Mouse (Mus musculus) G1E-ER4 (cell line): ENCODE data around the gene Dst. TPM values are rescaled to one million over a fixed set of nuclear protein-coding genes. Genes with fewer than 3 reads are reported as not detected.

ENCODE experiments used
- GATA1 ChIP-seq: IDR thresholded peaks from one replicate; pipeline ENCODE4 v1.8.0; 2012; ENCODE audit warnings: low read length, inconsistent platforms
- polyA plus RNA-seq: library from polyadenylated mRNA; stranded (reverse); fragments of >175 nt; gene quantifications from 2 replicates; pipeline ENCODE4 v1.2.3, GENCODE M21; 2012

Gene Dst
- polyA plus RNA-seq, 1 experiment, result not detected

DNA sequence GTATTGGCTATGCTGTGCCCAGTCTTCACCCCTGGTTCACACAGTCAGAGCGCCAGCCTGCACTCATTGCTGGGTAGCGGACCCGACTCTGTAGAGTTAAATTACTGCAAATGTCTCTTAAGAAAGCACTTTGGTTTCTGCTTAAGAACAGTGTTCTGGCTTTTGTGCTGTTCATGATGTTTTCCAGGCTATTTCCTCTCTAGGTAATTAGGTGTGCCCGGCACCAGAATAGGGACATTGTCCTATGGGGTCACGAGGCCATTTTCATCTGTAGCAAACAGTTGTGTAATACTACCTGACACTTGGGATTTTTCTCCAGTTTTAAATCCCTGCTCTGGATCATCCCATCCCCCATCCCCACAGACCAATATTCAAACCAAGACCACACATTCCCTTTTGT lies 144.4 kb downstream of the Dst start:
- no peak for TF ChIP-seq GATA1

DNA sequence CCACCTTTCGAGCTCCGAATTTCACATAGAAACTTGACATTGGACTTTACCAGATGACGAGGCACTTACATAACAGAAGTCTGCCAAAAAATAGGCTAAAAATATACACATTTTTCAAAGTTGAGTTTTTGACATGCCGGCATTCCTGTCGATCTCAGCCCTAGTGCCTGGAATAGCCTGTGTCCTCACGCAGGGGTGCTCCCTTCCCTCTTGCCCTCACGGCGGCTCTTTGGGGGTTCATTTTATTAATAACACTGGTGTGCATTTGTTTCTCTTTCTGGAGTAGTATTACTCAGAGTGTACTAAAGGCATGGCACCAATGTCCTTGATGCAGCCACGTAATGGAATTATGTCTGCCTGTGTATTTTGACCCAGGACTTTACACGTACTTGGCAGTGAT lies 146.9 kb downstream of the Dst start:
- no peak for TF ChIP-seq GATA1

DNA sequence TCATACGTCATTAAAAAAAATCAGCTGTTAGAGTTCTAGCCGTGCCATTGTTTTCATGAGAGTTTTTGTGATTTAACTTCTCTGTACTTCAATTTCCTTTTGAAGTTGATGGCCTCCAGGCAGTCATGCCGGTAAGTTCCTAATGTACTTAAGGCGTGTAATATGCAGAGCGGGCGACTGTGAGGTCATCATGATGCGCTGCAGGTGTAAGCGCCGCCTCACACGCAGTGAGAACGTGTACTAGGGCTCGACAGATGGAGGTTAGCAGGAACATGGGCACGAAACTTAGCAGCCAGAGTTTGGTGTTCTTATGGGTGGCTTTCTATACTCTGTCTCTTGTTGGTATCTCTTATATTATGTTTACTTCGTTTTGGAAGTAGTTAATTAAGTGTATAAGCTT lies 148.6 kb downstream of the Dst start:
- TF ChIP-seq GATA1, result no peak

DNA sequence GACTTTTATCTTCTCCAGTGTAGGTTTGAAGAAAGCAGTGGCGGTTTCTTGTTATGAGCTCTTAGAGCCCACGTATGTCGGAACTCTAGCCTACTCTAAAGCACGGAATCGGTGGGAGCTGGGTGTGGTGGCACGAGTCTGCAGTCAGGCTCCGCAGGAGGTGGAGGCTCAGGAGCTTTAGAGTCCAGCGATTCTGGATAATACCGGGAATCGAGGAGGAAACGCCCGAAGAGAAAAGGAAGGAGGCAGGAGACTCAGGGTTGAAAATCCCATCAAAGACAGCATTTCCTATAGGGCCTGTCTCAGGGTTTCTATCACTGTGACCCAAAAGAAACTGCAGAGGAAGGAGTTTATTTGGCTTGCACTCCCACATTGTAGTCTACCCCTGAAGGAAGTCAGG lies 151.2 kb downstream of the Dst start:
- no peak for TF ChIP-seq GATA1

DNA sequence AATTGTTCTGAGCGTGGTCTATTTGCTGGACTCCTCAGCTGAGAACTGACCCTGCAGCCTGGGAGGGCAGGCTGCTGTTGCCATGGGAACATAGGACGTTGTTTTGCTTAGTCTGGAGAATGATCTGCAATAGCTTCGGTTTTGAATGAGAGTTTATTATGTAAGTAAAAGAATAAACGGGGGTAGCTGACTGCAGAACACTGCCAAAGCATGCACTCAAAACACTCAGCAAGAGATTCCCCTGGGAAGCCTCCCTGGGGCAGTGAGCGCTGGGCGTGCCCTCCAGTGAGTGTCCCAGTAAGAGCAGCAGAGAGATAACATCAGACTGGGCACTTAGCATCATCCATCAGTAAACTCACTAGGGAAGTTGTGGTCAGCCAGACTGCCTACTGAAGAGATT lies 152.4 kb downstream of the Dst start:
- TF ChIP-seq GATA1, result no peak

DNA sequence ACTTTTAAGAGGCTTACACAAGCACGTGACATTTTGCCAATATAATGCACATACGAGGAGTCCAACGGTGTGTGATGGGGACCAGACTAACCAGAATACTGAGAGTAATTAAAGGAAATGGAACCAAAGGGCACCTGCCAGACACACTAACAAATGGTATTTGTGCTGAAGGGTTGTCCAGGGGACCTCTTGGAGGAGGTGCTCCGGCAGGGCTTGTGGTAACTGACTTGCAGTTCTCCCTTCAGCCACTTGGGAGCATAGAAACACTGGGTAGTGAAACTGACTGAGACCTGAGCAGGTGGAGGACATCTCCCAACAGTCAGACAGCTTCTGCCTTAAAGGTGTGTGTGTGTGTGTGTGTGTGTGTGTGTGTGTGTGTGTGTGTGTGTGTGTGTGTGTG lies 153.1 kb downstream of the Dst start:
- no peak for TF ChIP-seq GATA1

DNA sequence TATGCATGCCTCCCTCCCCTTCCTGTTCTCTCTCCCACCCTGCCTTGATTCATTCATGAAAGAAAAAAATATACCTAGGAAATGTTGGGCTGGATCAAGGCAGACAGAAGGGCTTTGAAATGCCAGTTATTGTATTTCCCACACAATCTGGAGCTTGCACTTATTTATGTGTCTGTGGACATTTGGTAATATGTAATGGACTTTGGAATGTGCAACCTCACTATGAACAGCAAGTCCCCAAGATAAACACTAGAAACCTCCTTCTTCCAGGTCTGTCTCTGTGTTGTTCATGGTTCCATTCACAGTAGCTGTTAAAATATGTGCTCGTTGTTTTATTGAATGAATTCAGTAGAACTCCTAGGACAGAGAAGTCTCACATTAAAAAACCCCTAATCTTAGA lies 153.8 kb downstream of the Dst start:
- TF ChIP-seq GATA1, result no peak

DNA sequence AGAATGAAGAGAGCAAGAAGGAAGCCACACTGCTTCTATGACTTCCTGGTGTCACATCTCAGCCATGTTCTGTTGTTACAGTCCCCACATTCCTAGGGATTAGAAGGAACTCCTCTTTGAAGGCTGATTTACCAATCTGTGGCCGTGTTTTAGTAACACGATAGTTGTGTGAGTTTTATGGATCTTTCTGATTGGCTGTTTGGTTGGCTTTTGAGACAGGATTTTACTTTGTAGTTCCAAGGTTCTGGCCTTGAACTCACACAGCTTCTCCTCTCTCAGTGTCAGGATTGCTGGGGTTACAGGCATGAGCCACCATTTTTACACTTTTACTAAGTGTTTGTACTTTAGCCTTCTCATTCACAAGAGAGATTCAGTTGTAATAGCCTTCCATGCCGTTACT lies 155.9 kb downstream of the Dst start:
- TF ChIP-seq GATA1, result no peak

DNA sequence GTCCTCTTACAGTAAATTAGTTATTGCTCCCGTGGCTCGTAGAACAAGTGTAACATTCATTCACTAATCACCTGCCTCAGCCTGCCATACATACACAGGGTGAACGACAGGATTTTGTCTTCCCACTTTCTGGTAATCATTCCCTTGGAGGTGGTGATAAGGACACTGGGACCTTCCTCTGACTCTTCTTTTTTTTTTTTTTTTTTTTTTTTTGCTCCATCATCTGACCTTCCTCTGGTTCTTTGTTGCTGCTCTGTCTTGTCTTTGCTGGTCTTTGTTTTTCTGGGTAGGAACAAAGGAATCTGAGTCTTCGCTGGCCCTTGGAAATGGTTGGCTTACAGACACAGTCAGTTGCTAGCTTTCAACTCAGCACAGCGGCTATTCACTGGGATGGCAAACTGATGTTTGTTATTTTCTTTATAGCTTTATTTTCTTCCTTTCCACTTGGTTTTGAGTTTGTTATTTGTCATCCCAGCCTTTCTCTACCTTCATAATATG lies 157.6 kb downstream of the Dst start:
- TF ChIP-seq GATA1, result no peak

DNA sequence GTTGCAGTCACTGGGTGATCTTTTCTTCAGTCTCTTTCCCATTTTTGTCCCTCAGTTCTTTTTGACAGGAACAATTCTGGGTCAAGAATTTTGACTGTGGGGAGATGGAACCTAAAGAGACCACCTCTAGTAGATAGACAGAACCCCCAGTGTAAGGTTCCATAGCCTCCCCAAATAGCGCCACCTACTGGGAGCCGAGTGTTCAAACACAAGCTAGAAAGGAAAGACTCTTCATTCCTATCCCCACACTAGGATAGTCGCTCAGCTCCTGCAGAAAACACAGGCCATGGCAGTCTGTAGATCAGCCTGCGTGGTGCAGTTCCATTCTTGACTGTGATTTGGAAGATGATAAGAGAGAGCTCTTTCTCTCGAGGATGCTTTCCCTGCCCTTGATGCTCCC lies 160.3 kb downstream of the Dst start:
- TF ChIP-seq GATA1, result no peak

DNA sequence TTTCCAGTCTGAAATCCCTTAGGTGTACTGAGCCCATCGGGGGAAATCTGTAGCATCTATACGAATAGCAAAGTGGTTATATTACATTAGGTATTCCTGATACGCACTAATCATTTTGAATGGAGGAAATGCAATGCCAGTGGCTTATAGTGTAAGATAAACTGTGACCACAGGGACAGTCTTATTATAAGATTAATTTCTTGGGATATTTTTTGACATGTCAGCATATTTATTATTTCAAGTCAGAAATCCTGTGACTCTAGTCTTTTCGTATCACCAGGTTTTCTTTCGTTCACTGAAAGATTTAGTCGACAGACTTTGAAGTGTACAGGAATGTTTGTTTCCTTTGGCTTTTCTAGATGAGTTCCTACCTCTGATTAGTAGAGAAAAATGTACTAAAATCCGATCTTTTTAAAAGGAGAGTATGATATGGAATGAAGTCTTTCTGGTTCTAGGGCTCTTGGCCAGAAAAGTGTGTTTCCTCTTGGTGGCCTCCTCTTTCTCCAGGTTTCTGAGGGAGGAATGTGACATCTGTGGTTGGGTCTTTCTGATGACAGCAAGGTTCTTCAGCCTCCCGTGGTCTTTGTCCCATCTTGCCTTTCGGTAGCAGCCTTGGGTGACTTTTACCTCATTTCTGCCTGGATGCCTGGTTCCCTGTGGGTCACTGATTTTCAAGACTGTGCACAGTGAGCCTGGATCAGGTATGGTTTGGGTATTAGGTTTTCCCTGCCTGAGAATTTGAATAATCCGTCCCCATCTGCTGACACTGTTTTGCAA lies 161.7 kb downstream of the Dst start:
- TF ChIP-seq GATA1, result no peak

DNA sequence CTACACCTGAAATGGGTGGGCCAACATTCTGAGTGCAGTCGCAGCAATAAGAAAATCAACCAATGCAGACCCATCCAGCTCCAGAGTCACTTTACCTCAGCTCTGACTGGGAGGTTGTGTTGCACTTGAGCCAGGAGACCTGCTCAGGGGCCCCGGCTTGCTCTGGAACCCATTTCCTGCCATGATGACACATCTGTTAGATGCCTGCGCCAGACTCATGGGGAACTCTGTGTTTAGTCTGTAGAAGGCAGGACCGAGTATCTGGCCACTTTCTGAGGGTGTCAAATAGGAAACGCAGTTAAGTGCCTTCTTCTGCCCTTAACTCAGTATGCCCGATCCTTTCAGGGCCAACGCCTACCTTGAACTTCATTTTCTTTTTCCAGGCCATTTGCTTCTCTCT lies 162.4 kb downstream of the Dst start:
- no peak for TF ChIP-seq GATA1

DNA sequence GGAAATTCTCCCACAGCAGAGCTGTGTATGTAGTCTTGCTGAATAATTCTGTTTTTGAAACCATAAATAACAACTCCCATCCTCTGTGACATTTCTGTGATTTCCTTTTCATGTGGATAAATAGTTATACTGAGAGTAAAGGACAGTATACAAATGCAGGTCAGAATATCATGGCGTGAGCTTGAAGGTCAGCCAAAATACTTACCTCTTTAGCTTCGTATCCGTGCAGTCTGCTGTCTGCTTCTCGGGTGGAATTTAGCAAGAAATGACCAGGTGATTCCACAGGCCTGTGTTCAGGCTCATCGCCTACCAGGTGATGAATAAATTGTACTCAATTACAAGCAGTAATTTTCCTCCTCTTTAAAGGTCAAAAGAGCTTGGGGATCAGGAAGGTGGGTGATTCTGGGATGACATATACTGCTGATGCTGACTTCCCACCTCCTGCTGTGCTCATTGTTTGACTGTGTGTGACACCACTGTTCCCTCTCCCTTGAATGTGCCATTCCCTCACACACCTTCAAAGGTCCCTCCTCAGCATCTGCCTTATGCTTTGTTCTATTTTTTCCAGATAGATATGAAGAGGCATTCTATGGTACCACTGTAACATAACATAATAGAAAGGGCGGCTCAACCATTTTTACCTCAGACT lies 163.1 kb downstream of the Dst start:
- TF ChIP-seq GATA1, result no peak

DNA sequence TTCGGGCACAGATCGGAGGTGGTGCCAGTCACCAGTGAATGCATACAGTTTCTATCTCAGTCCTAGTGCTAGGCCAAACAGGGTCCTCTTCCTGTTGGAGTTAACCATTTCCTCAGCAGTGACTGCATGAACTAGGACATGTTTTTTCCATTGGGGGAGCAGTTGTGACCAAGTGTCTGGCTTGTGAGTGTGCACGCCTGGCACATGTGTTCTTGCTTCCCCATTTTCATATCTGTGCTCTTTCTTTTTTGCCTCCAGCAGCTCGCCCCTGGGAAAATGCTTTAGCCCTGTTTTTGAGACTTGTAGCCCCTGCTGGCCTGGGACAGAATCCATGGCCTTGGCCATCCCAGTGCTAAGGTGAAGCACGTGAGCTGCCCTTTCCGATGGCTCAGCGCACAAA lies 164.2 kb downstream of the Dst start:
- no peak for TF ChIP-seq GATA1

DNA sequence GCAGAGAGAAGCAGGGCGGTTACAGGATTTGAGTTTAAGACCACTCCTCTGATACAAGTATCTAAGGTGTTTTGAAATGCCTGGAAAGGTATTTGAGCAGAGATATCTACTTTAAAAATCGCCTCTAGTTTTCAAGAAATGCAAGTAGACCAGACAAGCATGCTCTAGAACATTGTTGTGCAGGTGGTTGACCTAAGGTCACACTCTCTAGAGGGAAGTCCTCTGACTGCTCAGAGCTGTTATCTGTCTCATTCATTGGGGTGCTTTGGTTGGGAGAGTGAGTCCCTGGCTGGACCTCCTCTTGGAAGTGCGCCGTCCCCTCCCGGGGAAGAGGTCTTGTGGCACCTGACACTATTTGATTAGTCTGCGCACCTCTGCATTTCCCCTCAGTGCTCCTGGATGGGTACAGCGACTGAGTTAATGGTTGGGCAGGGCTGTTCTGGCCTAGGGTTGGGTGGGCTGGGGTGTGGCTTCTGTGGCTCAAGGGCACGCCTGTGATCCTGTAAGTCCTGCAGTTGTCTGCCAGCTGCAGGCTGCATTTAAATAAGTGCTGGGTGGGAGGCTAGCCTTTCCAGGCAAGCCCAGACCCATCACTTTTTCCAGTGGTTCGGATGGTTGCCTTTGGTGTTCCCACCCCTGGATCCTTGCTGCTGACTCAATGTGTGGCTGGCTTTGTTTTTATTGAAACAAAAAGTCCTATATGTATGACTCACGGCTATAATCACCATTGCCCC lies 165.6 kb downstream of the Dst start:
- no peak for TF ChIP-seq GATA1

DNA sequence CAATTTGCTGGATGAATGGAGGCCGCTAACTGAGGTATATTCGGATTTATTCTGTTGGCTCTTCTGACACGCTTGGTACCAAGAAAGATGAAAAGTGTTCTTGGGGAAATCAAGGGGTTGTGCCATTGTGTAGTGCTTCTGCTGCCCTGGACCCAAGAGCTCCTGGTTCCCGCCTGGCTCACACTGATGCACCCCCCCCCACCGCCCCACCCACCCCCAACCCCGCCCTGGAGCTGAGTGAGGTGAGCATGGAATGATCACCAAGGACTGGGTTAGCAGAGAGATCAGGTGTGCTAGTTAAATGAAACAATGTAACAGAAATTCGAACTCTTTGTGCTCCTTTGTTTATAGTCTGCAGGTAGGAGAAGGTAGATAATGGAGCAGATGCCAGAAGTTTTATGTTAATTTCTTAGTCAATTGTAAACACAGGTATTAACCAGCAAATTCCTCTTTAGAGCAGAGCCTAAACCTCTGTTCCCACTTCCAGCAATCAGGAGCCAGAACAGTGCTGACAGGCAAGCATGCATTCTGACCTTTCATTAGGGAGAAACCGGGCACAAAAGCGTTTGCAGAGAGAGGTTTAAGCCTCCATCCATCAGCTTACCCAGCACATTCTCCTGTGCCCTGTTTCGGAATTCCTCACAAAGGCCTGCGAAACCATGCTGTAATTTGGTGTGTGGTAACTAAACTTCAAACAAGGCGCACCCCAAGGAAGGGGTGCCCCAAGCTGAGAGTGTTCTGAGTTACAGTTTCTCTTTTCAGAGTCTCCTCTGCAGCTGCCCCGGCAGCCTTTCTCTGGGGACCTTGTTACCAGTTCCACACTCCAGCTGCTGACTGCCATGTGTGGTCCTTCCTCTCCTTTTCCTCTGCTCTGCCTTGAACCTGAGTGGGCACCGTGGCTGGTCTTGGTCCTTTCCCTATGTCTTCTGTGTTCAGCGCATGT lies 166.5 kb downstream of the Dst start:
- no peak for TF ChIP-seq GATA1
